Mouse (Mus musculus) megakaryocyte progenitor cell, adult 5-6 weeks (primary cell): Measurements from ENCODE around the gene Traf2. TPM values are rescaled to one million over a fixed set of nuclear protein-coding genes. Genes with fewer than 3 reads are reported as not detected.

ENCODE experiments used
- ATAC-seq: replicated peaks from 2 replicates; pipeline ENCODE4 v1.8.0; 2016; ENCODE audit warnings: mild to moderate bottlenecking, moderate TSS enrichment, inconsistent platforms; ENCODE audit not compliant: poor library complexity
- total RNA-seq, 2 experiments: library from RNA; stranded (forward) in 1 of 2; stranded (reverse) in 1 of 2; fragments of 157-497, 149-512 nt in 1 of 2; fragments of 200-1000 nt in 1 of 2; gene quantifications; 2 replicates each; pipeline versions ENCODE4 v1.2.3 to v1.2.4; 2015 to 2017

The Traf2 gene
- 9.7 and 10.8 TPM in 2 replicates for total RNA-seq (2015)
- total RNA-seq (2017): 13.7 and 14.2 TPM in 2 replicates

GRCm38 (mm10) chr2:25546811-25547491 is at the start of gene Traf2:
TSS of gene Traf2 (minus strand) at chr2:25546940.
- peak; percentile 97 for ATAC-seq

- peak; percentile 87 for ATAC-seq
Measured at GRCm38 (mm10) chr2:25591863-25592262, 45.1 kb upstream of the Traf2 start.

- no peak for ATAC-seq
Measured at GRCm38 (mm10) chr2:25588227-25588907, 41.6 kb upstream of the Traf2 start.

GRCm38 (mm10) chr2:25587290-25587689 is 40.5 kb upstream of the Traf2 start:
- ATAC-seq: no peak

GRCm38 (mm10) chr2:25585601-25586000 is 38.9 kb upstream of the Traf2 start:
- no peak for ATAC-seq

- ATAC-seq: no peak
Measured at GRCm38 (mm10) chr2:25584856-25585255, 38.1 kb upstream of the Traf2 start.

- ATAC-seq: no peak
Measured at GRCm38 (mm10) chr2:25584152-25584551, 37.4 kb upstream of the Traf2 start.

- no peak for ATAC-seq
Measured at GRCm38 (mm10) chr2:25583571-25583970, 36.8 kb upstream of the Traf2 start.

- ATAC-seq: no peak
Measured at GRCm38 (mm10) chr2:25583120-25583481, 36.4 kb upstream of the Traf2 start.

GRCm38 (mm10) chr2:25582466-25583119 is 35.9 kb upstream of the Traf2 start:
- peak; percentile 42 for ATAC-seq

- ATAC-seq: peak; percentile 3; the same call in 1 of the 2 replicates
Measured at GRCm38 (mm10) chr2:25581901-25582301, 35.2 kb upstream of the Traf2 start.

- peak; percentile 74 for ATAC-seq
Measured at GRCm38 (mm10) chr2:25581294-25581864, 34.6 kb upstream of the Traf2 start, which contains the start of gene Ajm1. TSS of gene Ajm1 (minus strand) at chr2:25581757.

GRCm38 (mm10) chr2:25580621-25581101 is 33.9 kb upstream of the Traf2 start:
- ATAC-seq: no peak

GRCm38 (mm10) chr2:25579737-25580460 is 33.2 kb upstream of the Traf2 start:
- ATAC-seq: 0 out of 2 replicates have a peak, but pooled peaks have one; percentile 16

GRCm38 (mm10) chr2:25578796-25579736 is 32.3 kb upstream of the Traf2 start:
- no peak for ATAC-seq

- ATAC-seq: no peak
Measured at GRCm38 (mm10) chr2:25577951-25578795, 31.4 kb upstream of the Traf2 start.

GRCm38 (mm10) chr2:25576965-25577891 is 30.5 kb upstream of the Traf2 start:
- no peak for ATAC-seq
